Mouse (Mus musculus) olfactory bulb, adult 2 months (tissue): ENCODE results near the gene Akr1c21.

Experiments
- CTCF ChIP-seq: fragments of 200-500 bp; IDR thresholded peaks from 2 replicates; pipeline ENCODE4 v1.5.1; 2012; ENCODE audit warnings: low read depth, mild to moderate bottlenecking, low read length, moderate library complexity; ENCODE audit not compliant: insufficient read depth
- POLR2A ChIP-seq: fragments of 200-500 bp; IDR thresholded peaks from 2 replicates; pipeline ENCODE4 v1.6.1; 2012; ENCODE audit warnings: mild to moderate bottlenecking, low read depth, low read length, moderate library complexity; ENCODE audit not compliant: insufficient read depth

DNA sequence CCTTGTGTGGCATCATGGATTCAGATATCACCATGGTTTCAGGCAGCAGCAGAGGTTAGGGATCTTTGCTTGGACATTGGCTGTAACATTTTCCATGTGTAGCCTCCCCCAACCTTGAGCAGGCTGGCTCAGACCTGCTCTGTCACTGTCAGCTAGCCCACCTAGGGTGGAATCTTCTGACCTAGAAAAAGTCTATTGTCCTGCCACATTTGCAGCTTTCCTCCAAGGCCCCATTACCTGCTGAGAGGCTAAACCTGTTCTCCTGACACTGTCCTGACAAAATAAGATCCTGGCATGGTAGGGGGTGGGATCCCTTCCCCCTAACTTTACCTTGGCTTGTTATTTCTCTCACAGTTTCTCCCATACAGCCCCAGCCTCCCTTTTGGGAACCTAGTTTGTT, 13.4 kb upstream of the Akr1c21 start:
- TF ChIP-seq CTCF (no peak), POLR2A (no peak)
